Mouse (Mus musculus) fat pad, adult 2 months (tissue): ENCODE results near the gene Bcr.

ENCODE experiments used
- DNase-seq: peaks from one replicate; pipeline ENCODE4 v3.0.0-alpha.2; 2011; ENCODE audit warnings: low read depth, low spot score; ENCODE audit errors: extremely low read depth

Bcr gene

GRCm38 (mm10) chr10:75056255-75056654 lies 4.1 kb upstream of the Bcr start:
- no peak for DNase-seq

- DNase-seq: no peak
Measured at GRCm38 (mm10) chr10:75058336-75058735, 2.1 kb upstream of the Bcr start.

GRCm38 (mm10) chr10:75058761-75059395 lies 1.5 kb upstream of the Bcr start:
- DNase-seq: no peak

- no peak for DNase-seq
Measured at GRCm38 (mm10) chr10:75059396-75059795, 996 bp upstream of the Bcr start.

GRCm38 (mm10) chr10:75060843-75061235 lies 447 bp downstream of the Bcr start:
- no peak for DNase-seq

- no peak for DNase-seq
Measured at GRCm38 (mm10) chr10:75061341-75062188, 1.2 kb downstream of the Bcr start.

GRCm38 (mm10) chr10:75062189-75062561 lies 1.8 kb downstream of the Bcr start:
- DNase-seq: no peak

- DNase-seq: no peak
Measured at GRCm38 (mm10) chr10:75062621-75063020, 2.2 kb downstream of the Bcr start.

- DNase-seq: no peak
Measured at GRCm38 (mm10) chr10:75063301-75063965, 3.0 kb downstream of the Bcr start.

- DNase-seq: no peak
Measured at GRCm38 (mm10) chr10:75065691-75066090, 5.3 kb downstream of the Bcr start.

GRCm38 (mm10) chr10:75067446-75067845 lies 7.1 kb downstream of the Bcr start:
- no peak for DNase-seq

- no peak for DNase-seq
Measured at GRCm38 (mm10) chr10:75068086-75068485, 7.7 kb downstream of the Bcr start.

- no peak for DNase-seq
Measured at GRCm38 (mm10) chr10:75068624-75069328, 8.4 kb downstream of the Bcr start.

GRCm38 (mm10) chr10:75070281-75070976 lies 10.0 kb downstream of the Bcr start:
- no peak for DNase-seq

- DNase-seq: no peak
Measured at GRCm38 (mm10) chr10:75075665-75076064, 15.3 kb downstream of the Bcr start.

GRCm38 (mm10) chr10:75078174-75079128 lies 18.1 kb downstream of the Bcr start:
- DNase-seq: no peak

GRCm38 (mm10) chr10:75085330-75085729 lies 24.9 kb downstream of the Bcr start:
- no peak for DNase-seq

GRCm38 (mm10) chr10:75088471-75088870 lies 28.1 kb downstream of the Bcr start:
- no peak for DNase-seq

- no peak for DNase-seq
Measured at GRCm38 (mm10) chr10:75091478-75092152, 31.2 kb downstream of the Bcr start.
